Mouse (Mus musculus): ENCODE results near the gene Adh1. TPM values are rescaled to one million over a fixed set of nuclear protein-coding genes. Genes with fewer than 3 reads are reported as not detected.

The Adh1 gene
- polyA plus RNA-seq, 1 experiment from 2014 or later: 434 TPM

GRCm38 (mm10) chr3:138239461-138239860 lies 21.3 kb upstream of the Adh1 start:
- DNase-seq (no peak), ATAC-seq (no peak)
- Histone ChIP-seq H3K4me2 (ENCODE audit: low read depth, low read length) (no peak overlapping the region), H3K9me3 (ENCODE audit: low read length) (no peaks in the 10 kb centered on the region), H3K4me3 (ENCODE audit: low read depth, low read length) (no peak overlapping the region), H3K27ac (ENCODE audit: low read depth) (no peak overlapping the region), H3K27me3 (ENCODE audit: insufficient read depth, low read length) (no peaks in the 10 kb centered on the region), H3K4me1 (ENCODE audit: insufficient read depth) (peaks cover 18% of the 10 kb centered on the region), H3K36me3 (replicated peaks; ENCODE audit: insufficient read depth, low read length) (no peaks in the 10 kb centered on the region), H3K9ac (replicated peaks) (no peak overlapping the region; the same call in 1 of the 2 replicates)
- 75% methylated on average over 6 of the region's 6 CpGs for WGBS (ENCODE audit: insufficient replicate concordance)
- TF ChIP-seq EP300 (IDR thresholded peaks at IDR 0.05; ENCODE audit: low read depth) (no peak), CTCF (IDR thresholded peaks at IDR 0.05; ENCODE audit: low read depth) (no peak)

- Histone ChIP-seq H3K4me1 (ENCODE audit: insufficient read depth) (peaks cover 18% of the 10 kb centered on the region), H3K9me3 (ENCODE audit: low read length) (no peaks in the 10 kb centered on the region), H3K4me3 (ENCODE audit: low read depth, low read length) (no peak overlapping the region), H3K36me3 (replicated peaks; ENCODE audit: insufficient read depth, low read length) (no peaks in the 10 kb centered on the region), H3K4me2 (ENCODE audit: low read depth, low read length) (no peak overlapping the region), H3K27ac (ENCODE audit: low read depth) (no peak overlapping the region; the same call in 1 of the 2 replicates), H3K27me3 (ENCODE audit: insufficient read depth, low read length) (no peaks in the 10 kb centered on the region), H3K9ac (replicated peaks) (no peak overlapping the region)
- ATAC-seq (no peak), DNase-seq (no peak)
- 87% methylated on average over 3 of the region's 3 CpGs for WGBS (ENCODE audit: insufficient replicate concordance)
- TF ChIP-seq EP300 (IDR thresholded peaks at IDR 0.05; ENCODE audit: low read depth) (no peak), CTCF (IDR thresholded peaks at IDR 0.05; ENCODE audit: low read depth) (peak; percentile 59)
These were observed 20.4 kb upstream of the Adh1 start for GRCm38 (mm10) chr3:138240411-138240810.

- no peak overlapping the region for H3K4me2 ChIP-seq (ENCODE audit: low read depth, low read length)
- H3K27ac ChIP-seq (ENCODE audit: low read depth): peak overlapping the region; percentile 64
- no peaks in the 10 kb centered on the region for H3K27me3 ChIP-seq (ENCODE audit: insufficient read depth, low read length)
- H3K36me3 ChIP-seq (replicated peaks; ENCODE audit: insufficient read depth, low read length): no peaks in the 10 kb centered on the region
- H3K4me1 ChIP-seq (ENCODE audit: insufficient read depth): peaks cover 18% of the 10 kb centered on the region
- H3K9me3 ChIP-seq (ENCODE audit: low read length): no peaks in the 10 kb centered on the region
- no peak for DNase-seq
- H3K9ac ChIP-seq (replicated peaks): no peak overlapping the region
- TF ChIP-seq CTCF (IDR thresholded peaks at IDR 0.05; ENCODE audit: low read depth) (no peak), EP300 (IDR thresholded peaks at IDR 0.05; ENCODE audit: low read depth) (no peak)
- ATAC-seq: no peak
- WGBS (ENCODE audit: insufficient replicate concordance): 68% methylated on average over 5 of the region's 5 CpGs
- no peak overlapping the region for H3K4me3 ChIP-seq (ENCODE audit: low read depth, low read length)
These were observed 19.8 kb upstream of the Adh1 start for GRCm38 (mm10) chr3:138240942-138241341.

GRCm38 (mm10) chr3:138241371-138241770 lies 19.4 kb upstream of the Adh1 start:
- H3K4me3 ChIP-seq (ENCODE audit: low read depth, low read length): no peak overlapping the region
- H3K9ac ChIP-seq (replicated peaks): no peak overlapping the region
- WGBS (ENCODE audit: insufficient replicate concordance): 28% methylated on average over 6 of the region's 6 CpGs
- TF ChIP-seq CTCF (IDR thresholded peaks at IDR 0.05; ENCODE audit: low read depth) (no peak), EP300 (IDR thresholded peaks at IDR 0.05; ENCODE audit: low read depth) (no peak)
- ATAC-seq: no peak
- peak overlapping the region; percentile 64 for H3K27ac ChIP-seq (ENCODE audit: low read depth)
- H3K27me3 ChIP-seq (ENCODE audit: insufficient read depth, low read length): no peaks in the 10 kb centered on the region
- no peak for DNase-seq
- no peaks in the 10 kb centered on the region for H3K36me3 ChIP-seq (replicated peaks; ENCODE audit: insufficient read depth, low read length)
- H3K9me3 ChIP-seq (ENCODE audit: low read length): no peaks in the 10 kb centered on the region
- H3K4me2 ChIP-seq (ENCODE audit: low read depth, low read length): no peak overlapping the region
- H3K4me1 ChIP-seq (ENCODE audit: insufficient read depth): peaks cover 18% of the 10 kb centered on the region

- Histone ChIP-seq H3K9ac (replicated peaks) (no peak overlapping the region), H3K27me3 (ENCODE audit: insufficient read depth, low read length) (no peaks in the 10 kb centered on the region), H3K36me3 (replicated peaks; ENCODE audit: insufficient read depth, low read length) (no peaks in the 10 kb centered on the region), H3K4me3 (ENCODE audit: low read depth, low read length) (no peak overlapping the region), H3K4me2 (ENCODE audit: low read depth, low read length) (no peak overlapping the region), H3K9me3 (ENCODE audit: low read length) (no peaks in the 10 kb centered on the region), H3K27ac (ENCODE audit: low read depth) (0 out of 2 replicates have a peak overlapping the region, but pooled peaks have one; percentile 64), H3K4me1 (ENCODE audit: insufficient read depth) (peaks cover 18% of the 10 kb centered on the region)
- DNase-seq (no peak), ATAC-seq (no peak)
- 77% methylated on average over 14 of the region's 14 CpGs for WGBS (ENCODE audit: insufficient replicate concordance)
- TF ChIP-seq CTCF (IDR thresholded peaks at IDR 0.05; ENCODE audit: low read depth): no peak
- no peak for TF ChIP-seq EP300 (IDR thresholded peaks at IDR 0.05; ENCODE audit: low read depth)
These were observed 18.6 kb upstream of the Adh1 start for GRCm38 (mm10) chr3:138242021-138242726.

- peak overlapping the region; percentile 58; the same call in 1 of the 2 replicates for H3K27ac ChIP-seq (ENCODE audit: low read depth)
- H3K4me1 ChIP-seq (ENCODE audit: insufficient read depth): peaks cover 18% of the 10 kb centered on the region
- no peak overlapping the region for H3K9ac ChIP-seq (replicated peaks)
- no peak overlapping the region for H3K4me2 ChIP-seq (ENCODE audit: low read depth, low read length)
- ATAC-seq (peak; percentile 35), DNase-seq (no peak)
- 62% methylated on average over 6 of the region's 6 CpGs for WGBS (ENCODE audit: insufficient replicate concordance)
- TF ChIP-seq EP300 (IDR thresholded peaks at IDR 0.05; ENCODE audit: low read depth): no peak
- TF ChIP-seq CTCF (IDR thresholded peaks at IDR 0.05; ENCODE audit: low read depth): no peak
- no peaks in the 10 kb centered on the region for H3K36me3 ChIP-seq (replicated peaks; ENCODE audit: insufficient read depth, low read length)
- no peak overlapping the region for H3K4me3 ChIP-seq (ENCODE audit: low read depth, low read length)
- no peaks in the 10 kb centered on the region for H3K9me3 ChIP-seq (ENCODE audit: low read length)
- no peaks in the 10 kb centered on the region for H3K27me3 ChIP-seq (ENCODE audit: insufficient read depth, low read length)
These were observed 17.9 kb upstream of the Adh1 start for GRCm38 (mm10) chr3:138242933-138243332.
